Mouse (Mus musculus): ENCODE results near the gene Spata31d1b. TPM values are rescaled to one million over a fixed set of nuclear protein-coding genes. Genes with fewer than 3 reads are reported as not detected.

Spata31d1b gene
- total and polyA plus RNA-seq, 2 experiments from 2014 or later = 0.27 TPM; not detected in 1

DNA sequence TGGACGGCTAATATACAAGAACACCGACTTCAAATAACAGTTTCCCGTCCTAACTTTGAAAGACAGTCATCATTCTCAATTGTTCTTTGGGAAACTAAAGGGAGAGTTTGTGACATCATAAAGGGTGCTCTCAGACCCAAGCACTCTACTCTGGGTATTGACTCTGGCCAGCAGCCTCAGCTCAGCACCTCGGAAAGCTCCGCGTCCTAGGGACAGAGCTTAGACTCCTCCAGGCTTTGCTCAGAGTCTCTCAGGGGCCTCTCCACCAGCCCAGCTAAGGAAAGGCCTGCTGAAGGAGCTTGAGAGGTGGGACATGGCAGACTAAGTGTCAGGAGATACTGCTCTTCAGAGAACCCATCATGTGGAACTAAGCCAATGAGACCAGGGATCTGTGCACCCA lies 34.1 kb downstream of the Spata31d1b start:
- no peaks in the 10 kb centered on the region for H3K4me1 ChIP-seq (ENCODE audit: insufficient read depth, low read length)
- WGBS = 83% methylated on average over 6 of the region's 6 CpGs
- no peak overlapping the region for H3K4me2 ChIP-seq (ENCODE audit: low read depth, low read length, poor library complexity, severe bottlenecking)
- no peak overlapping the region for H3K27ac ChIP-seq (ENCODE audit: low read depth, low read length)
- no peaks in the 10 kb centered on the region for H3K9me3 ChIP-seq (ENCODE audit: low read length)
- ATAC-seq (ENCODE audit: low FRiP score) (no peak), DNase-seq (ENCODE audit: low spot score) (no peak)
- H3K36me3 ChIP-seq (ENCODE audit: insufficient read depth, low read length) = no peaks in the 10 kb centered on the region
- no peaks in the 10 kb centered on the region for H3K27me3 ChIP-seq (ENCODE audit: insufficient read depth, low read length)
- no peak for TF ChIP-seq CTCF (IDR thresholded peaks at IDR 0.05)
- H3K4me3 ChIP-seq (ENCODE audit: low read depth, low read length) = no peak overlapping the region
- H3K9ac ChIP-seq (replicated peaks; ENCODE audit: low read length, poor library complexity, severe bottlenecking) = no peak overlapping the region

DNA sequence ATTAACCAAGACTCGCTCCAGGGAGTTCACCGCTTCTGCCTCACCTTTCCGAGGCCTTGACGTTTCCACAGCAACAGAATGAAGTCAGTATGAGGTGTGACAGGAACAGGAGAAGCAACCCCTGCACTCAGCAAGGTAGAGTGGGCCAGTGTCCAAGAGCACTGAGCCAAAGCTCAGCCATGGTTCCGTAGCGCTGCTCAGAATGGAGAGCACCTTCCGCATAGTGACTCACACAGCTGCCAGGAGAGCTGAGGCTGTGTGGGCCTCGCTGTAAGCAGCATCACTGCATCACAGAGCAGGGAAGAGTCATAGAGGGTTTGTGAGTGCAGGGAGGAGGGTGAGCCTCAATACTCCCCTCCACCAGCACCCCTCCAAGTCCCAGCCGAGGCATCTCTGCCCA lies 34.6 kb downstream of the Spata31d1b start, which contains the start of gene 1700014D04Rik:
TSS of gene 1700014D04Rik (minus strand) at position 42 of the 400 bp plus-strand sequence.
- Histone ChIP-seq H3K9me3 (ENCODE audit: low read length) (no peaks in the 10 kb centered on the region), H3K4me2 (ENCODE audit: low read depth, low read length, poor library complexity, severe bottlenecking) (no peak within 1 kb of the TSS), H3K27ac (ENCODE audit: low read depth, low read length) (no peak within 1 kb of the TSS), H3K9ac (replicated peaks; ENCODE audit: low read length, poor library complexity, severe bottlenecking) (no peak within 1 kb of the TSS), H3K36me3 (ENCODE audit: insufficient read depth, low read length) (no peaks in the 10 kb centered on the region), H3K4me1 (ENCODE audit: insufficient read depth, low read length) (no peaks in the 10 kb centered on the region), H3K27me3 (ENCODE audit: insufficient read depth, low read length) (no peaks in the 10 kb centered on the region), H3K4me3 (ENCODE audit: low read depth, low read length) (no peak within 1 kb of the TSS)
- no peak for ATAC-seq (ENCODE audit: low FRiP score)
- TF ChIP-seq CTCF (IDR thresholded peaks at IDR 0.05) = no peak
- no peak for DNase-seq (ENCODE audit: low spot score)
- 81% methylated on average over 9 of the region's 9 CpGs for WGBS

DNA sequence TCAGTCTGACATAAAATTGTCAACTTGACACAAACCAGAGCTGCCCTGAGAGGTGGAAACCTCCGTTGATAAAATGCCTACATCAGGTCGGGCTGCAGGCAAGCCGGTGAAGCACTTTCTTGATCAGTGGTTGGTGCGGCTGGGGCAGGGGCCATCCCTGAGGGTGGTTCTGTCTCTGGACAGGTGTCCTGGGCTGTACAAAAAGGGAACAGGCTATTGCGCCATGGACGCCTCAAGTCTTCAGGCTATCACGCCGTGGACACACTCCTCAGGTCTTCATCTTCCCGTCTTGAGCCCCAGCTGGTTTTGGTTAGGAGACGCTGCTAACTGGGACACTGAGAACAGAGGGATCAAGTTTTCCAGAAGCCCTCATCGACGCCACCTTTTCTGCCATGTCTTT lies 38.2 kb downstream of the Spata31d1b start:
- TF ChIP-seq CTCF (IDR thresholded peaks at IDR 0.05) = no peak
- no peak overlapping the region for H3K4me3 ChIP-seq (ENCODE audit: low read depth, low read length)
- peaks cover 13% of the 10 kb centered on the region; the same call in 1 of the 2 replicates for H3K36me3 ChIP-seq (ENCODE audit: insufficient read depth, low read length)
- H3K27ac ChIP-seq (ENCODE audit: low read depth, low read length) = no peak overlapping the region
- no peaks in the 10 kb centered on the region for H3K9me3 ChIP-seq (ENCODE audit: low read length)
- WGBS = 90% methylated on average over 12 of the region's 12 CpGs
- H3K4me2 ChIP-seq (ENCODE audit: low read depth, low read length, poor library complexity, severe bottlenecking) = no peak overlapping the region
- ATAC-seq (ENCODE audit: low FRiP score) = no peak
- no peaks in the 10 kb centered on the region for H3K4me1 ChIP-seq (ENCODE audit: insufficient read depth, low read length)
- DNase-seq (ENCODE audit: low spot score) = no peak
- H3K9ac ChIP-seq (replicated peaks; ENCODE audit: low read length, poor library complexity, severe bottlenecking) = no peak overlapping the region
- H3K27me3 ChIP-seq (ENCODE audit: insufficient read depth, low read length) = no peaks in the 10 kb centered on the region

DNA sequence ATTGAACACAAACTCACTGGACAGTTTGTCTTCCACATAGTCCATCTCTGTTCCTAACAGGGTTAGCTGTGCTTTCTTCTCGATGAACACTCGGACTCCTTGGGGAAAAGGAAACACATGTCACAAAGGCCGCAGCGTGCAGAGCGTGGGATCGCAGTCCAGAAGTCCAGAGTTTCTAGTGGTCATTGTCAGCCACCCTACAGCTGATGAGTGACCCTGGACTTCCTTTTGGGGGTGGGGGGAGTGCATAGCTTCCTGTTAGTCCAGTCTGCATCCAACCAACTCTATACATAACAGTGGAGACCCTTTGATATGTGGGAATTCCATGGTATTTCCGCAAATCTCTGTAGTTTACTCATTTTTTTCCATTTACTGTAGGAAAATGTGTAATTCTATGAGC lies 44.8 kb downstream of the Spata31d1b start:
- H3K4me1 ChIP-seq (ENCODE audit: insufficient read depth, low read length) = no peaks in the 10 kb centered on the region
- H3K4me2 ChIP-seq (ENCODE audit: low read depth, low read length, poor library complexity, severe bottlenecking) = no peak overlapping the region
- H3K36me3 ChIP-seq (ENCODE audit: insufficient read depth, low read length) = peaks cover 48% of the 10 kb centered on the region
- TF ChIP-seq CTCF (IDR thresholded peaks at IDR 0.05) = no peak
- WGBS = 92% methylated on average over 7 of the region's 7 CpGs
- DNase-seq (ENCODE audit: low spot score) (no peak), ATAC-seq (ENCODE audit: low FRiP score) (no peak)
- no peaks in the 10 kb centered on the region for H3K9me3 ChIP-seq (ENCODE audit: low read length)
- H3K27me3 ChIP-seq (ENCODE audit: insufficient read depth, low read length) = no peaks in the 10 kb centered on the region
- H3K4me3 ChIP-seq (ENCODE audit: low read depth, low read length) = no peak overlapping the region
- H3K27ac ChIP-seq (ENCODE audit: low read depth, low read length) = no peak overlapping the region
- H3K9ac ChIP-seq (replicated peaks; ENCODE audit: low read length, poor library complexity, severe bottlenecking) = no peak overlapping the region

DNA sequence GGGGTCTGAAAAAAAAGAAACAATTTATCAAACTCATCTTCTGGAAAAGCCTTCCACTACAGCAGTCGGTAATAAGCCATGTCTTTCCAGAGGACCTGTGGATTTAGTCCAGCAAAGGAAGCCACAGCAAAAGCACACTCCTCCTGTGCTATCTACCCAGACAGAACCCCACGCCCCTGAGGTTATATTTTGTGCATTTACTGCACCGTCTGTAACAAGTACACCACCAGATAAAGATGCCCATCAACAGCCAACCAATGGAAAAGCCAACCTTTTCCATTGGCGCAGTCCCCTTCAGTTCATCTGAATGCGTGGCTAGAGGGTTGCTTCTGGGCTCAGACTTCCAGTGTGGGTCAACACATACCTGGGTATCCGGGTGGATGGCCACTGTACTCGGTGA lies 50.7 kb downstream of the Spata31d1b start:
- TF ChIP-seq CTCF (IDR thresholded peaks at IDR 0.05) = no peak
- Histone ChIP-seq H3K27ac (ENCODE audit: low read depth, low read length) (no peak overlapping the region), H3K27me3 (ENCODE audit: insufficient read depth, low read length) (no peaks in the 10 kb centered on the region), H3K36me3 (ENCODE audit: insufficient read depth, low read length) (peaks cover 36% of the 10 kb centered on the region), H3K4me1 (ENCODE audit: insufficient read depth, low read length) (peaks cover 3% of the 10 kb centered on the region; the same call in 1 of the 2 replicates), H3K4me2 (ENCODE audit: low read depth, low read length, poor library complexity, severe bottlenecking) (no peak overlapping the region), H3K4me3 (ENCODE audit: low read depth, low read length) (no peak overlapping the region), H3K9ac (replicated peaks; ENCODE audit: low read length, poor library complexity, severe bottlenecking) (no peak overlapping the region), H3K9me3 (ENCODE audit: low read length) (no peaks in the 10 kb centered on the region)
- DNase-seq (ENCODE audit: low spot score) = no peak
- ATAC-seq (ENCODE audit: low FRiP score) = no peak
- WGBS = 98% methylated on average over 7 of the region's 7 CpGs

DNA sequence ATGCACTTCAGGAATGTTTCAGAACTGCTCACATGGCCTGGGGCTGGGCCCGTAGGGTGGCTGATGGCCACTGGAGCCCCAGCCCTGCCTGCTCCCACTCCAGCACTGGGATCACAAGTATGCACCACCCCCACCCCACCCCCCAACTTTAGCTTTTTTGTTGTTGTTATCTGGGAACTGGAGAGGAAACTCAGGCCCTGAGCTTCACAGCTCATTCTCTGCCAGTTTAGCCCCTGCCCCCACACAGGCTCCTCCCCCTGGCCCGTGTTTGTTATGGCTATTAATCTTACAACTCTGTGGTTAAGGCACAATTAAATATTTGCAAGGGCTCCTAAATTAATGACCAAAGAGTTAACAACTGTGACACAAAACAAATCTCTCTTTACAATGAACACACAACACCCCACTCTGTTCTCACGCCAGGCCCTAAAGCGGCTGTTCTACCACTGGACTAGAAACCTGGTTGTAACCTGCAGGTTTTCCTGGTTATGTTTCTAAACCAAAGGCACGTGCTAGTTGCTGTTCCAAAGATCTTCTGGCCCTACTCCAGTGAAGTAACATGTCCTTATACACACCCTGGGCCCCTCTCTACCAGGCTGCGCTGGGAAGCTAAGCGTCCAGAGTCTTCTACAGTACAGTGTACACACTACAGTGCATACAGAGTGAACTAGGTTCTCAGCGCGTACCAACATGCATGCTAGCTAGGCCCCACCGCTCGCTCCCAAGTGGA lies 54.9 kb downstream of the Spata31d1b start:
- DNase-seq (ENCODE audit: low spot score) (no peak), ATAC-seq (ENCODE audit: low FRiP score) (no peak)
- Histone ChIP-seq H3K4me3 (ENCODE audit: low read depth, low read length) (no peak overlapping the region), H3K4me1 (ENCODE audit: insufficient read depth, low read length) (peaks cover 3% of the 10 kb centered on the region; the same call in 1 of the 2 replicates), H3K4me2 (ENCODE audit: low read depth, low read length, poor library complexity, severe bottlenecking) (no peak overlapping the region), H3K27ac (ENCODE audit: low read depth, low read length) (no peak overlapping the region; the same call in 1 of the 2 replicates), H3K9ac (replicated peaks; ENCODE audit: low read length, poor library complexity, severe bottlenecking) (no peak overlapping the region), H3K36me3 (ENCODE audit: insufficient read depth, low read length) (peaks cover 5% of the 10 kb centered on the region; the same call in 1 of the 2 replicates), H3K9me3 (ENCODE audit: low read length) (no peaks in the 10 kb centered on the region), H3K27me3 (ENCODE audit: insufficient read depth, low read length) (no peaks in the 10 kb centered on the region)
- 83% methylated on average over 11 of the region's 11 CpGs for WGBS
- no peak for TF ChIP-seq CTCF (IDR thresholded peaks at IDR 0.05)

Measured in midbrain, postnatal 0 days (tissue).